Mouse (Mus musculus) left cerebral cortex, adult 11 months (tissue): ENCODE measurements at regions not wholly inside any gene's neighbourhood (a gene's known extent, or its start where the extent isn't known, plus 50 kb on each side); places are given as distances from the start of the nearest gene placed in this dataset.
"Not testable (repeated sequence)": the region's sequence is repeated elsewhere in the genome, so short reads cannot be mapped to it uniquely, and the experiment has no call there.

Experiments
- DNase-seq: peaks from one replicate; pipeline ENCODE4 v3.0.0; 2022; ENCODE audit warnings: low spot score

- no peak for DNase-seq
These were observed 132.9 kb downstream of the Snx18 start for GRCm38 (mm10) chr13:113485511-113485910.

DNA sequence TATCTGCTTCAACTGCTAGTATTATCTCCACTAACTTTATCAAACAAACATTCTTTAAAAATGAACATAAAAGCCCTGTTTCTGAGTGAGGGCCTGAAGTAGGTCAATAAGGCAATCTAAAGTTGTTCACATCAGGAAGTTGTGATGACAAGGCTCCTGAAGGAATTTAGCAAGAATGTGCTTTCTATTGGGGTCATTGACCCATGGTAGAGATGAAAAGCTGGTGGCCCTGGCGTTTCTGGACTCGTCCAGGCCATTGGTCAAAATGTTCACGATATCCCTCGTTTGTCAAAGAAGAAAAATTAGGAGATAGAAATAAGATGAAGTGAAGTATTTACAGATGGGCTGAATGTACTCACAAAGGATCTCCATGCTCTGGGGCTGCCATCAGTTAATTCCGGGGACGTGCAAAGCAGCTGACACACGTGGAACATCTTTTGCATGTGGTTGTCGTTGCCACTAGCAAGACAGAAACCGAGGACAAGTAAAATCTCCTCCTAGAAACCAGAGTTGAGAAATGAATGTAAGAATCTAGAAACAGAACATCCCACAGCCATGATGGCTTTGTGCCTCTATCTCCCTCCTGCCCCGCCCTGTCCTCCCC, 134.1 kb downstream of the Snx18 start:
- no peak for DNase-seq

DNA sequence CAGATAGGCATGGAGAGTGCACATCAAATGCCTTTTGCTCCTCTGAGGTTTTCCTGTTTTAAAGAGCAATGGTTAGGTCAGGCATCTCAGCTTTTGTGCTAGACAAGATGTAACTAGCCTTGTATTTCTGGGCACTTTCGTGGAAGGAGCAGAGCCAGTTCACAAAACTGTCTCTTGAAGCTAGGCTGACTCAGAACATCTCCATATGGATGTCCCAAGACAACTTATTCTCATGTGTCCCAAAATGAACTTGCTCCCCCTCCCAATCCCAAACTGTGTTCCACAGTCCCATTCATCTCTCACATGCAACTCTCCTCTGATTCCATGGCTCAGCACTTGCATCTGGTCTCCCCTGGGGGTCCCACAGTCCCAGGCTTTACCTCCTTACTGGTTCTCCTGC, 135.5 kb downstream of the Snx18 start:
- no peak for DNase-seq

DNA sequence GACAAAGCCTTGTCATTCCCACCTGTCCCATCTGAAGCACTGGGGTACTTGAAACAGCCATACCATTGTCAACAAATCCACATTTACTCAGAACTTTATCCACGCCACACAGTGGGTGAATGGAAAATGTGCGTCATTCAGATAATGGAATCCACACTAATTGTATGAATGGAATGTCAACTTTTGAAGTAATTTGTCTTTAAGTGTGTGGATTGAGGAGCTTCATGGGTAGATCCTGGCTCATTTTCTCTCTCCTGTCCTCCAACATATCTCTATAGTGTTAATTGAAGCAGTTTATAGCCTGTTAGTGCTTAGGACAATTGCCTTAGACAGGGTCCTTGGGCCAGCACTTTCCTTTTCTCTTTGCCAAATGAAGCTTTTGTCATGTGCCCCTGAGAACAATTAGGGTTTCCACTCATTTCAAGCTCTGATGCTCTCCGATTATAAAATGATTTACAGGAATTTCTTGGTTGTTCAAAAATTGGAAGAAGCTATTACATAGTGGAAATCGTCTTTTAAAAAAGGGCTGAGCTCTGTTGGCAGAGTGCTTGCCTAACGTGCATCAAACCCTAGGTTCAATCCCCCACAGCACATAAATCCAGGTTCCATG, 140.4 kb downstream of the Snx18 start:
- DNase-seq, result no peak

- DNase-seq, result no peak
These were observed 147.4 kb downstream of the Snx18 start for GRCm38 (mm10) chr13:113470822-113471557.

- DNase-seq, result no peak
These were observed 153.9 kb downstream of the Snx18 start for GRCm38 (mm10) chr13:113464190-113465064.

GRCm38 (mm10) chr13:113463420-113463819, 154.9 kb downstream of the Snx18 start:
- no peak for DNase-seq

DNA sequence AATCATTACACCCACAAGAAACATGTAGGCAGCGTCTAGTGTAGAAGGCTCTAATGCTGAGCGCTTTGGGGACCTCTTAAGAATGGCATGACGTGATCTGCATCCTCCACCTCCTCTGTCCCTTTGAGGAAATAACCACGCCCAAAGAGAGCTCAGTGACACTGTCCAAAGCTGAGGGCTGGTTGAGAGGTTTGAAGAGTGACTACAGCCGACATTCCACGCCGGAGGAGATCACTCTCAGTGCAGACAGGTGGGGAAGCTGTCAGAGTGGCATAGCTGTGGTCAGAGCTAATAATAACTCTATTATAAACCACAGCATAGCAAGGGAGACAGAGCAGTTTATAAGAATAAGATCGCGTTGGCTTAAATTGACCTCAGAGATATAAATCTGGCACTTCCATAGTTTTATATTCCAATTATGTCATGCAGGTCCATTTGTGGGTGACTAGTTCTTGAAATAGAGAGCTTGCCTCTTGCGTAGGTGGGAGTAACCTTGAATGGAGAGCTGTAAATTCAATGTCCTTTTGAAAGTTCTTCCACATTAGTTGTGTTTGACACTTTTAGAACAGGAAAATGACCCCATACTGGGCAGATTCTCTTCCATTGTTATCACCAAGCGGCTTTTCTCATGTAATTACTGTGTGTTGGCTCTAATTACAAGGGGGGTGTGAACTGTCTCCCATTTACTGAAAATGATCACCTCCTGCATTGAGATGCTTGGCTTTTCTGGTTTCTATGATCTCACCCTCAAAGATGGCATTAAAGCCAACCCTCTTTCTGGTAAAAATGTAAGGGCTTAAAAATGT, 161.7 kb downstream of the BC067074 start:
- no peak for DNase-seq

- DNase-seq, result no peak
These were observed 155.4 kb downstream of the BC067074 start for GRCm38 (mm10) chr13:113448378-113448777.

GRCm38 (mm10) chr13:113446226-113446625, 153.3 kb downstream of the BC067074 start:
- DNase-seq, result no peak

GRCm38 (mm10) chr13:113444481-113444880, 151.5 kb downstream of the BC067074 start:
- not testable (repeated sequence) for DNase-seq

- no peak for DNase-seq
These were observed 150.1 kb downstream of the BC067074 start for GRCm38 (mm10) chr13:113443078-113443477.

DNA sequence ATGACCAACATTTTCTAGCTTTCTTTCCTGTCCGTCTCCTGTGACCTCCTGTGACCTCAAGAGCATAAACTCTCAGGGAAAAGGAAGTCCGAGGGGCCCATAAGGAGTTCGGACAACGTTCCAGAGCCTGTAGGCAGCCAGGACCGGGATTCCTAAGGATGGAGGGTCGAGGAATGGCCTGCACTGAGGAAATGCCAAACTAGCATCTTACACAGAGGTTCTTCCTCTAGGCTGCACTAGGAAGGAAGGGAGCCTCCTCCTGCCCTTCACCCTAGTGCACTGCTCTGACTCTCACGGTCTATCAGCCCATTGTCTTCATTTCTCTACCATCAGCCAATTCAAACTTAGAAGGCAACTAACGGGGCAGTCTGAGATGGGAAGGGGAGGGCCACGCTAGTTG, 149.2 kb downstream of the BC067074 start:
- DNase-seq, result no peak

DNA sequence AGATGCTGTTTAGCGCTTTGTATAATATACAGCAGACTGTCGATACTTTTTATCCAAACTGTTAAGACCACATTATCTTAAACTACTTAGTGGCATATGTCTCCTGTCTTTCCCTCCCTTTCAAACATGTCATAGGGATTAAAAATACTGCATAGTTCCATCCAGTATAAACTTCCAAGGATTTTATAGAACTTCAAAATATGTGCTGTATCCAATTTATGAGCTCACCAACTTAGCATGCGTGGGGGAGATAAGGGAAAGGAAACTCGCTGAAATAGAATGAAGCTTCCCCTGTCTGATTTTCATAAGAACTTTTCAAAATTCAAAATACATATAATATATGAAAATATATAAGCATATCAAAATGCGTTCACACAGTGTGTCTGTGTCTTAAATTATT, 147.2 kb downstream of the BC067074 start:
- no peak for DNase-seq

GRCm38 (mm10) chr13:113439516-113439915, 146.6 kb downstream of the BC067074 start:
- no peak for DNase-seq

- DNase-seq, result no peak
These were observed 145.9 kb downstream of the BC067074 start for GRCm38 (mm10) chr13:113438872-113439271.

- DNase-seq, result no peak
These were observed 143.3 kb downstream of the BC067074 start for GRCm38 (mm10) chr13:113436288-113436687.

DNA sequence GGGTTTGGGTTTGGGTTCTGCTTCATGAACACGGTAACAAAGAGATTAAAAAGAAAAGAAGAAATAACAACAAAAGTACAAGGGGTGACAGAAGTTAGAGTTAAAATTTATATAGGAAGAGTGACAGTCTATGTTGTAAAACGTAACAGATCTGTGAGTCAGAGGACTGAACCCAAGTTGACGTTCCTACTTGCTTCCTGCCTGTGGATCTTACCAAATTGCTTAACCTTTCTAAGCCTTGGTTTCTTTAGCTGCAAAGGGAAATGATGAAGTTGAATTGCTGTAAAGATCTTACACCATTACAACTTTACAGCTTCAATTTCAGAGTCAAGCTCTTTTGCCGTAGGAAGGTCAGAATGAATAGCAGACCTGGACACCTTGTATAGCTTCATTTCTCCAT, 142.2 kb downstream of the BC067074 start:
- no peak for DNase-seq

DNA sequence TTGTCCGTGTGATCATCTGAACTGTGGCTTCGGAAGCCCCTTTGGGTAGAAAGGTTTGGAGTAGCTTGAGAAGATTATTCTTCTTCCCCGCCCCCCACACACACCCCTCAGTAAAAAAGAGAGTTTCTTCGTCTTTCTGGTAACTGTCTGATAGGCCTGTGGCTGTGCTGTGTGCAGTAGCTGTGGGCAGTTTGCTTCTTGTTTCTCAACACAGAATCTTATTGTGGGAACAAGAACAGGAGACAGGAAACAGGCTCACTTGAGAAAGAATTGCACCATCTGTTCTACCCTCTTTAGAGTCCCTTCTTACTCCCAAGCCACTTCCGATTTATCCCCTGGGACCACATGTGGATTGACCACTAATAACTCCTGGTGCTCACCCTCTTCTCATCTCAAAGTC, 140.5 kb downstream of the BC067074 start:
- no peak for DNase-seq

- no peak for DNase-seq
These were observed 136.7 kb downstream of the BC067074 start for GRCm38 (mm10) chr13:113429615-113430014.
